Mouse (Mus musculus): ENCODE data around the gene Timm50. TPM values are rescaled to one million over a fixed set of nuclear protein-coding genes. Genes with fewer than 3 reads are reported as not detected.
A peak's percentile ranks its signal among the peaks of the same experiment; 100 is the strongest.

Timm50 gene
- polyA plus RNA-seq, 1 experiment from 2014 or later, result 160 TPM

GRCm38 (mm10) chr7:28318714-28319113 is 6.8 kb upstream of the Timm50 start:
- Histone ChIP-seq H3K27me3 (no peaks in the 10 kb centered on the region), H3K4me1 (no peaks in the 10 kb centered on the region), H3K9me3 (replicated peaks) (no peaks in the 10 kb centered on the region), H3K4me3 (no peak overlapping the region), H3K27ac (no peak overlapping the region), H3K4me2 (replicated peaks) (no peak overlapping the region), H3K9ac (no peak overlapping the region), H3K36me3 (peaks cover 92% of the 10 kb centered on the region)
- ATAC-seq (ENCODE audit: low FRiP score), result no peak
- 95% methylated on average over 17 of the region's 17 CpGs for WGBS

DNA sequence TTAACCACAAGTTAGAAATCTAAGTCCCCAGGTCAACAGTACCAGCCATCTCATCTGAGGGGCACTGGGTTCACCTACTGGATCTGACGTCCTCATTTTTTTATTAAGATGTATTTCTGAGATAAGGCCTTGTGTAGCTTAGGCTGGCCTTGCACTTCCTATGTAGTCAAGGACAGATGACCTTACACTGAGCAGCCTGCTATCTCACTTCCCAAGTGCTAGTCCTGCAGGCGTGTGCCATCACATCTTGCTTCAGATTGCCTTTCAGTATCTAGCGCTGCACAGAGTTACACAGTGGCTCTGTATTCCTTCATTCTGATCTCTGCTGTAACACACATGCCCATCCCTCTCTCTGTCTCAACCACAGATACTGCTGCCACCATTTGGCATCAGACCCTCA is 6.2 kb upstream of the Timm50 start:
- Histone ChIP-seq H3K4me3 (no peak overlapping the region), H3K36me3 (peaks cover 86% of the 10 kb centered on the region), H3K27me3 (no peaks in the 10 kb centered on the region), H3K27ac (no peak overlapping the region), H3K9ac (no peak overlapping the region), H3K4me2 (replicated peaks) (no peak overlapping the region), H3K9me3 (replicated peaks) (no peaks in the 10 kb centered on the region), H3K4me1 (no peaks in the 10 kb centered on the region)
- no peak for ATAC-seq (ENCODE audit: low FRiP score)
- WGBS, result 93% methylated on average over 3 of the region's 3 CpGs

DNA sequence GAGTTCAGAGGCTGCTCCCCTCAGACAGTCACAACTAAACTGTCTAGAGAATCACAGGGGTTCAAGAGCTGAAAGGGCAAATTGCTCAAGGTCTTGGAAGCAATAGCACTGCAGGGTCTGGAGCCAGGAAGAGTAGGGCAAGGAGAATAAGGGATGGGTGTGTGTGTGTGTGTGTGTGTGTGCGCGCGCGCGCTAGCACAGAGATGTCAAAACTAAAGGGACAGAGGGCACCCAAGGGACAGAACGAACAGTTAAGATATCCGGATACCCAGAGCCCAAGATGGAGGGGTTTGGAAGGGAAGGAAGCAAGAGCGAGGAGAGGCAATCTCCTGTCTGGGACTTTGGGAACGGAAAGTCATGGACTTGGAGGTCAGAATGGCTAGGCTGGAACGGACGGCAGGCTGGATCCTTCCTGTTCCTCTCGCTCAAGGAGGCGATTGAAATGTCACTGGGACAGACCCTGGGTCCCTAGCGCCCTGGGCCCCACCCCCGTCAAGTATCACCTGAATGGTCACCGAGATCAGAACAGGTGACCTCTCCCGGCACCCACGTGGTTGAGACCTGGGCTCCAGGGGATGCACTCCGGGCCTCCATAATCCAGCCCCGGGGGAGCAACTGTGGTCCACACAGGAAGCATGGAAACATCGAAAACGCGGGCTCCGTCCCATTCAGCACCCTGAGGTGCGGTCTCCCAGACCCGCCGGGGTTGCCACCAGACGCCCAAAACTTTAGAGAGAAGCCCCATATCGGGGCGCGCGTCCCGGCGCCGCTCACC is 534 bp downstream of the Timm50 start:
- no peaks in the 10 kb centered on the region for H3K27me3 ChIP-seq
- ATAC-seq (ENCODE audit: low FRiP score), result peak; percentile 65; the same call in 1 of the 2 replicates
- peak overlapping the region; percentile 89 for H3K4me2 ChIP-seq (replicated peaks)
- H3K4me3 ChIP-seq, result peak overlapping the region; percentile 65
- WGBS, result 6% methylated on average over 35 of the region's 35 CpGs
- H3K9me3 ChIP-seq (replicated peaks), result no peaks in the 10 kb centered on the region
- H3K27ac ChIP-seq, result peak overlapping the region; percentile 69
- H3K4me1 ChIP-seq, result peaks cover 24% of the 10 kb centered on the region
- peak overlapping the region; percentile 78 for H3K9ac ChIP-seq
- H3K36me3 ChIP-seq, result peaks cover 54% of the 10 kb centered on the region

DNA sequence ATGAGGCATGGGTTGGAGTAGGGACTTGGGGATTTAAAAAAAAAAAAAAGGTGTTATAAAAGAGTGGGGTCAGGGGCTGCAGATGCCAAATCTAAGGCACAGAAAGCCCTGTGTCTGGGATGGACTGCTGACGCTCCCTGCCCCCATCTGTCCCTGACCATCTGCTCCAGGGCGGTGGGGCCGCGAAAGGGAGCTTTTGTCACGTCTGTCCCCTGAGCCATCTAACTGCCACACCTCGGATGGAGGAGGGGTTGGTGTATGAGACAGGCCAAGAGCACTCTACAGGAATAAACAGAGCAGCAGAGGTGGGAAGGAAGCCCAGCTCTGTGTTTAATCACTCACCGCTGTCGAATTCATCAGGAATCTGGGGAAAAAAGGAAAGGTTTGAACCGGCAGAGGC is 2.1 kb downstream of the Timm50 start:
- no peaks in the 10 kb centered on the region for H3K27me3 ChIP-seq
- no peaks in the 10 kb centered on the region for H3K9me3 ChIP-seq (replicated peaks)
- peaks cover 54% of the 10 kb centered on the region for H3K36me3 ChIP-seq
- H3K27ac ChIP-seq, result peak overlapping the region; percentile 58
- peaks cover 24% of the 10 kb centered on the region for H3K4me1 ChIP-seq
- H3K9ac ChIP-seq, result no peak overlapping the region
- ATAC-seq (ENCODE audit: low FRiP score), result peak; percentile 21; the same call in 1 of the 2 replicates
- 35% methylated on average over 9 of the region's 9 CpGs for WGBS
- peak overlapping the region; percentile 89; the same call in 1 of the 2 replicates for H3K4me2 ChIP-seq (replicated peaks)
- H3K4me3 ChIP-seq, result no peak overlapping the region; the same call in 1 of the 2 replicates

- peaks cover 52% of the 10 kb centered on the region for H3K36me3 ChIP-seq
- H3K27me3 ChIP-seq, result peaks cover 5% of the 10 kb centered on the region; the same call in 1 of the 2 replicates
- no peak overlapping the region for H3K4me3 ChIP-seq
- 94% methylated on average over 8 of the region's 8 CpGs for WGBS
- no peak overlapping the region for H3K9ac ChIP-seq
- H3K4me1 ChIP-seq, result peaks cover 38% of the 10 kb centered on the region
- H3K27ac ChIP-seq, result no peak overlapping the region
- ATAC-seq (ENCODE audit: low FRiP score), result no peak
- no peaks in the 10 kb centered on the region for H3K9me3 ChIP-seq (replicated peaks)
- no peak overlapping the region for H3K4me2 ChIP-seq (replicated peaks)
Measured at GRCm38 (mm10) chr7:28306216-28306615, 5.7 kb downstream of the Timm50 start.

DNA sequence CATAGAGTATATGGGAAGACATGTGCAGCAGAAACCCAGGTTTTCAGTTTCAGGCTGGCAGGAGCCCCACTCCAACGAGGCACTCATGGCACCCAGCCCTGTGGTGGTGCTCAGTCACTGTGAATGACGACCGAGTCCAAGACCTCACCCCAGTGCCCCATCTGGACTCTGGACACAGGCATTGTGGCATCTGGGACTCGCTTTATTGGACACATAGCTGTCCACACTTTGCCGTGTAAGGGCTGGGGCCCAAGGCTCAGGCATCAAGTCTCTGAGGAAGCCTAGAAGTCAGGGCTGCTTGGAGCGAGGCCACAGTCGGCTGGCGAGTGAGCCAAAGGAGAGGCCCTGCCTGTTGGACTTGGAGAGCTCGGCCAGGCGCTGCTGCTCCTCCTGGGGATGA is 6.2 kb downstream of the Timm50 start:
- Histone ChIP-seq H3K27me3 (peaks cover 10% of the 10 kb centered on the region; the same call in 1 of the 2 replicates), H3K9ac (no peak overlapping the region), H3K9me3 (replicated peaks) (no peaks in the 10 kb centered on the region), H3K4me1 (peaks cover 37% of the 10 kb centered on the region), H3K4me2 (replicated peaks) (no peak overlapping the region), H3K36me3 (peaks cover 52% of the 10 kb centered on the region), H3K4me3 (no peak overlapping the region), H3K27ac (no peak overlapping the region)
- no peak for ATAC-seq (ENCODE audit: low FRiP score)
- 88% methylated on average over 10 of the region's 10 CpGs for WGBS

DNA sequence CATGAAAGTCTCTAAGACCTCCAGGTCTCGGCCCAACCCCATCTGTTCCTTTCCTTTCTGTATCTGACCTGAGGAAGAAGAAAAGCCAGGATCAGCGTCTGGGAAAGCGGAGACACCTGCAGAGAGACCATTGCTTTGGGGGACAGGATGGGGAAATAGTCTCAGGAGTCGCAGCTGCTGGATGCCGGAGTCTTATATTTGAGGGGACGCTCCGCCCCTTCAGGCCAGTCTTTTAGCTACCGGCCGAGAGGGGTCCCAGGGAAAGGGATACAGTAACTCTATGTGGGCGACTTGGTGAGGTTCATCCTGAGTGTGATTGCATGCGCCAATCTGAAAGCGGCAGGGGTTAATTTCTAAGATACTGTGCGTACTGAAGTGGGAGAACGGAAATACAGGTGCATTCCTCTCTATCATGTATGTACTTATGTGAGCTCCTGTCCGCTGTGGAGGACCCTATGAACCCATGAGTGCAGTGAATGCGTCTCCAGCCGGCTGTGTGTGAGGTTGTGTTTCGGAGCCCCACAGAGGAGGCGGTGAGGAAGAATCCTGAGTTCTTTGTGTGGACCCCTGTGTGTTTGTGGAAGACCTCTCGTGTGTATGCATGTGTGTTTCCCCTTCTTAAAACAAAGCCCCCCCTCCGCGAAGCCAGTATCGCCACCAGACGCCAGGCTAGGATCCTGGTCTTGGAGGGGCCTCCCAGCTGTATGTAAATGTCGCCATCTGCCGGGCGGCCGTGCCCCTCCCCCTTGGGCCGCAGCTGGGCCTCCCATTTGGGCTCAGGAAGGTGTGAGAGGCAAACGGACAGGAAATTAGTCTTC is 10.0 kb downstream of the Timm50 start, which contains the start of gene Dll3:
Gene Dll3 (minus strand): TSS at position 623 of the 818 bp plus-strand sequence.
- 1% methylated on average over 30 of the region's 30 CpGs for WGBS
- peak within 1 kb of the TSS; percentile 62 for H3K4me2 ChIP-seq (replicated peaks)
- peak within 1 kb of the TSS; percentile 74 for H3K9ac ChIP-seq
- H3K4me3 ChIP-seq, result peak within 1 kb of the TSS; percentile 47
- no peaks in the 10 kb centered on the region for H3K9me3 ChIP-seq (replicated peaks)
- ATAC-seq (ENCODE audit: low FRiP score), result peak; percentile 79
- peaks cover 21% of the 10 kb centered on the region for H3K36me3 ChIP-seq
- peak within 1 kb of the TSS; percentile 89 for H3K27ac ChIP-seq
- peaks cover 33% of the 10 kb centered on the region for H3K4me1 ChIP-seq
- peaks cover 28% of the 10 kb centered on the region for H3K27me3 ChIP-seq

- H3K4me2 ChIP-seq (replicated peaks), result peak overlapping the region; percentile 62
- H3K4me3 ChIP-seq, result peak overlapping the region; percentile 25
- no peaks in the 10 kb centered on the region for H3K9me3 ChIP-seq (replicated peaks)
- ATAC-seq (ENCODE audit: low FRiP score), result peak; percentile 22; the same call in 1 of the 2 replicates
- peaks cover 55% of the 10 kb centered on the region for H3K27me3 ChIP-seq
- H3K4me1 ChIP-seq, result peaks cover 42% of the 10 kb centered on the region
- WGBS, result 15% methylated on average over 43 of the region's 43 CpGs
- no peaks in the 10 kb centered on the region for H3K36me3 ChIP-seq
- peak overlapping the region; percentile 24 for H3K9ac ChIP-seq
- H3K27ac ChIP-seq, result peak overlapping the region; percentile 31; the same call in 1 of the 2 replicates
Measured at GRCm38 (mm10) chr7:28298837-28299625, 12.8 kb downstream of the Timm50 start.

DNA sequence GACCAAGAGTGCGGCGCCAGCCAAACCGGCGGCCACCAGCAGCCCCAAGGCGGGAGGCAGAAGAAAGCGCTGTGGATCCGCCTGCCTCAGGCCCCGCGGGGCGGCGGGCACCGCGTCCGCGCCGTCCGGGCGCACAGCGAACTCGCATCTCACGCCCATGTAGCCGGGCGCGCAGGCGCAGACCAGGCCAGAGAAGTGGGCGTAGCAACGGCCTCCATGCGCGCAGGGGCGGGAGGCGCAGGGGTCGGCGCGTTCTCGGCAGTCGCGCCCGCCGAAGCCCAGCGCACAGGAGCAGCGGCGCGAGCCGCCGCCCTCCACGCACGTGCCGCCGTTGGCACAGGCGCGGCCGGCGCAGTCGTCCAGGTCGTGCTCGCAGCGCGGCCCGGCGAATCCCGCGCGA is 17.4 kb downstream of the Timm50 start:
- 5% methylated on average over 62 of the region's 63 CpGs for WGBS
- Histone ChIP-seq H3K4me1 (peaks cover 33% of the 10 kb centered on the region), H3K27ac (no peak overlapping the region), H3K4me3 (peak overlapping the region; percentile 52), H3K9me3 (replicated peaks) (no peaks in the 10 kb centered on the region), H3K27me3 (peaks cover 78% of the 10 kb centered on the region), H3K36me3 (no peaks in the 10 kb centered on the region), H3K9ac (peak overlapping the region; percentile 70), H3K4me2 (replicated peaks) (peak overlapping the region; percentile 86)
- ATAC-seq (ENCODE audit: low FRiP score), result peak; percentile 18

- peak within 1 kb of the TSS; percentile 27 for H3K4me3 ChIP-seq
- H3K36me3 ChIP-seq, result no peaks in the 10 kb centered on the region
- H3K27me3 ChIP-seq, result peaks cover 76% of the 10 kb centered on the region
- H3K27ac ChIP-seq, result no peak within 1 kb of the TSS
- peak within 1 kb of the TSS; percentile 51 for H3K4me2 ChIP-seq (replicated peaks)
- peak within 1 kb of the TSS; percentile 32; the same call in 1 of the 2 replicates for H3K9ac ChIP-seq
- peaks cover 31% of the 10 kb centered on the region for H3K4me1 ChIP-seq
- peak; percentile 46 for ATAC-seq (ENCODE audit: low FRiP score)
- H3K9me3 ChIP-seq (replicated peaks), result no peaks in the 10 kb centered on the region
- WGBS, result 1% methylated on average over 52 of the region's 52 CpGs
Measured at GRCm38 (mm10) chr7:28290638-28291590, 21.0 kb downstream of the Timm50 start, which contains the start of gene Selenov. TSS of gene Selenov (minus strand) at chr7:28291186.

DNA sequence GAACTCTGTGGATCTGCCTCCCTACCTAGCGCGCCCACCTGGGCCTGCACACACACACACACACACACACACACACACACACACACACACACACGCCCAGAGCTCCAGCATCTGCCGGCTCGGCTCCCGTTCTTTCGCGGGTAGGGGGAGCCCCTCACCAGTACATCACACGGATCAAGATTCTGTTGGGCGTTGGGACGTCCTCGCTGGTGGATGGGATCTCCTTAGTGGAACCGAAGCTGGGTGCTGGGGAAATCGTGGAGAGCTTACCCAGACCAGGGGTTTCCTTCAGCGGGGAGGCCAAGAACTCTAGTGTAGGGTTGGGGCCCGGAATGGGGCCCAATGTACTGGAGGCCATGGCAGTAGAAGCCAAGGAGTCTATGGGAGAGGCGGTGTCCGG is 21.7 kb downstream of the Timm50 start:
- peak; percentile 32 for ATAC-seq (ENCODE audit: low FRiP score)
- Histone ChIP-seq H3K4me1 (peaks cover 29% of the 10 kb centered on the region), H3K4me2 (replicated peaks) (peak overlapping the region; percentile 51), H3K4me3 (peak overlapping the region; percentile 27), H3K36me3 (no peaks in the 10 kb centered on the region), H3K27ac (no peak overlapping the region), H3K9me3 (replicated peaks) (no peaks in the 10 kb centered on the region), H3K27me3 (peaks cover 70% of the 10 kb centered on the region), H3K9ac (peak overlapping the region; percentile 32; the same call in 1 of the 2 replicates)
- WGBS, result under 1% methylated on average over 16 of the region's 18 CpGs

All from hindbrain, embryonic 12.5 days (tissue).